Mouse (Mus musculus): ENCODE measurements around the gene Ctnna2. TPM values are rescaled to one million over a fixed set of nuclear protein-coding genes. Genes with fewer than 3 reads are reported as not detected.

Ctnna2 gene
- polyA plus RNA-seq, 1 experiment from 2014 or later = 1.6 TPM

DNA sequence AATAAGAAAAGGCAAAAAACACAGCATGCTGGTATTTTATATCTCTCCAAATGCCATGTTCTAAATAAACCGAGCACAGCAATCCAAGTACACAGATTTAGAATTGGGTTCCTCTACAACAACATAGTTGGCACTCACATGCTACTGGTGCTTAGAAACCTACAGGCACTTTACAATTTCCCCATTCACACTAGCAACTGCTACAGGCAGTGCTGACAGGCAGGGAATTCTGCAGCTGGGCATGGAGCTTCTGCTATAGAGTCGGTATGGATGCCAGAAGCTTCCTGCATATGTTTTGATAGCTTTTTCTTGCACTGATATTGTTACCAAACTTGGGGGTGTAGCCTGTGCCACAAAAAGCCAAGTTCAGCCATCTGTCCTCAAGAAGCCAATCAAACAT lies 131.8 kb downstream of the Ctnna2 start:
- no peak overlapping the region for H3K4me3 ChIP-seq (ENCODE audit: low read depth, low read length)
- H3K27me3 ChIP-seq (ENCODE audit: control insufficient read depth, insufficient read depth, low read length) = no peaks in the 10 kb centered on the region
- no peaks in the 10 kb centered on the region for H3K36me3 ChIP-seq (ENCODE audit: control insufficient read depth, insufficient read depth, low read length)
- H3K9me3 ChIP-seq (ENCODE audit: control insufficient read depth, low read length) = no peaks in the 10 kb centered on the region
- ATAC-seq (ENCODE audit: insufficient number of reproducible peaks, low FRiP score, low TSS enrichment, low read depth) (no peak), DNase-seq (ENCODE audit: low spot score) (no peak)
- H3K4me1 ChIP-seq (ENCODE audit: control insufficient read depth, insufficient read depth, low read length) = no peaks in the 10 kb centered on the region
- no peak overlapping the region for H3K9ac ChIP-seq (ENCODE audit: low read length)
- WGBS = 87% methylated on average over 2 of the region's 2 CpGs
- no peak overlapping the region for H3K27ac ChIP-seq (replicated peaks; ENCODE audit: low read depth, low read length)
- no peak overlapping the region for H3K4me2 ChIP-seq (ENCODE audit: low read depth, severe bottlenecking)

DNA sequence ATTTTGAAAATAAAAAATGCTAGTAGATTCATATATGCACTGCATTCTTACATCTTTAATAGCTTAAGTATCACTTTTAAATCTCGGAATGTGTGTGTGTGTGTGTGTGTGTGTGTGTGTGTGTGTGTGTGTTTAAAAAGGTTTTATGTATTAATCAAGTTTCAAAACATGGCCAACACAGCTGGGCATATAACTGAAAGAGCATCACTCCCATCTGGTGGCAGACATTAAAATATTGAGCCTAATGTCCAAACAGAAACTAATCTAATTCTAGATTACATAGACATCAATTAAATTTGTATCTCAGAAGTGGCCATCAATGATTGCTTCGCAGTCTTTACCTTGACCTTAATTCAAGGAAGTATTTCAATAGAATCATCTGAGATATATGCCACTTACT lies 140.4 kb downstream of the Ctnna2 start:
- ATAC-seq (ENCODE audit: insufficient number of reproducible peaks, low FRiP score, low TSS enrichment, low read depth) (no peak), DNase-seq (ENCODE audit: low spot score) (no peak)
- Histone ChIP-seq H3K4me2 (ENCODE audit: low read depth, severe bottlenecking) (no peak overlapping the region), H3K27me3 (ENCODE audit: control insufficient read depth, insufficient read depth, low read length) (no peaks in the 10 kb centered on the region), H3K4me3 (ENCODE audit: low read depth, low read length) (no peak overlapping the region), H3K9ac (ENCODE audit: low read length) (no peak overlapping the region), H3K9me3 (ENCODE audit: control insufficient read depth, low read length) (no peaks in the 10 kb centered on the region), H3K36me3 (ENCODE audit: control insufficient read depth, insufficient read depth, low read length) (no peaks in the 10 kb centered on the region), H3K4me1 (ENCODE audit: control insufficient read depth, insufficient read depth, low read length) (no peaks in the 10 kb centered on the region), H3K27ac (replicated peaks; ENCODE audit: low read depth, low read length) (no peak overlapping the region)
- WGBS = 87% methylated on average over 2 of the region's 2 CpGs

DNA sequence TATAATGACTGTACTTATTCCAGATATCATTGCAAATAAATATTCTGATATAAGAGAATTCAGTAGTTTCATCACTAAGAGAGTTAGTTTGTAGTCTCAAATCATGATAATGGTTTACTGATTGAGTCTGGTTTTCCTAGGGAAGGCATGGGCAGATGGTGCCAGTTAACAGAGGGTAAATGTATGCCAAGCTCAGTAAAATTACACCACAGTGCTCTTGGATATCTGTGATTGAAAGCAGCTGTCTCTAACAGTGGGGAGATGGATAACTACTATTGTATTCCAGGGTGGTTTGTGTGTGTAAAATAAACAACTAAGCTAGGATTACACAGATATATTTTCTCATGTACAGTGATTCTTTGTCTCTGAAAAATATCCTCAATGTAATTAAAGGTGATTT lies 140.8 kb downstream of the Ctnna2 start:
- ATAC-seq (ENCODE audit: insufficient number of reproducible peaks, low FRiP score, low TSS enrichment, low read depth) (no peak), DNase-seq (ENCODE audit: low spot score) (no peak)
- Histone ChIP-seq H3K27me3 (ENCODE audit: control insufficient read depth, insufficient read depth, low read length) (no peaks in the 10 kb centered on the region), H3K36me3 (ENCODE audit: control insufficient read depth, insufficient read depth, low read length) (no peaks in the 10 kb centered on the region), H3K4me2 (ENCODE audit: low read depth, severe bottlenecking) (no peak overlapping the region), H3K9me3 (ENCODE audit: control insufficient read depth, low read length) (no peaks in the 10 kb centered on the region), H3K9ac (ENCODE audit: low read length) (no peak overlapping the region), H3K4me3 (ENCODE audit: low read depth, low read length) (no peak overlapping the region), H3K27ac (replicated peaks; ENCODE audit: low read depth, low read length) (no peak overlapping the region), H3K4me1 (ENCODE audit: control insufficient read depth, insufficient read depth, low read length) (no peaks in the 10 kb centered on the region)

DNA sequence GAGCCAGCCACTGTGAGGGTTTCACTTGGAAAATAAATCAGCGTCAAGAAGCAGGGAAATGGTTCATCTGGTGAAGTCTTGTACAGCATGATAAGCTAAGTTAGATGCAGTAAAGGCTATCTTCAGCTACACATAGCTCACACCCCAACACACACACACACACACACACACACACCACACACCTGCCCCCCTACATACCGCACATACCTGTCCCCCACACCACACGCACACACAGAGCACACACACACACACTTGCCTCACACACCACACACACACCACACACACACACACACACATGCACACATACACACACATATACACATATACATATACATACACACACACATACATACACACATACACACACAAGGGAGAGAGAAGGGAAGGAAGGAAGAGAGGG lies 142.0 kb downstream of the Ctnna2 start:
- Histone ChIP-seq H3K4me1 (ENCODE audit: control insufficient read depth, insufficient read depth, low read length) (no peaks in the 10 kb centered on the region), H3K27ac (replicated peaks; ENCODE audit: low read depth, low read length) (no peak overlapping the region), H3K4me2 (ENCODE audit: low read depth, severe bottlenecking) (no peak overlapping the region), H3K4me3 (ENCODE audit: low read depth, low read length) (no peak overlapping the region), H3K9me3 (ENCODE audit: control insufficient read depth, low read length) (no peaks in the 10 kb centered on the region), H3K9ac (ENCODE audit: low read length) (no peak overlapping the region), H3K27me3 (ENCODE audit: control insufficient read depth, insufficient read depth, low read length) (no peaks in the 10 kb centered on the region), H3K36me3 (ENCODE audit: control insufficient read depth, insufficient read depth, low read length) (no peaks in the 10 kb centered on the region)
- 84% methylated on average over 3 of the region's 3 CpGs for WGBS
- ATAC-seq (ENCODE audit: insufficient number of reproducible peaks, low FRiP score, low TSS enrichment, low read depth) (no peak), DNase-seq (ENCODE audit: low spot score) (no peak)

DNA sequence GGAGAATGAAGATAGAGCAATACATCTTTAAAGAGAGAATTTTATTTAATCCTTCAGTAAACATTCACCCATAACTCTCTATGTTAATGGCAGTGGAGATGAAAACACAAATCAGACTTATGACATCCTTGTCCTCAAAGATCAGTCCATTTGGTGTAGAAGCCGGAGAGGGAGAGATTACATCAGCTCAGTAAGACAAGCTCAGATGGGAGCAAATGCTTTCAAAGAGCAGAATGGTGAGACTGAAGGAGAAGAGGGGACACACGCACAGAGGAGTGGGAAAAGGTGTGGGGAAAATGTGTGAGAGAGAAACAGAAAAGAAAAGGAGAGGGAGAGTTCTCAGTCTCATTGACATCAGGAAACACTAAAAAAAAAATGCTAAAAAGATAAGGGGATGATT lies 144.8 kb downstream of the Ctnna2 start:
- Histone ChIP-seq H3K9ac (ENCODE audit: low read length) (no peak overlapping the region), H3K27ac (replicated peaks; ENCODE audit: low read depth, low read length) (no peak overlapping the region), H3K36me3 (ENCODE audit: control insufficient read depth, insufficient read depth, low read length) (no peaks in the 10 kb centered on the region), H3K4me3 (ENCODE audit: low read depth, low read length) (no peak overlapping the region), H3K4me1 (ENCODE audit: control insufficient read depth, insufficient read depth, low read length) (no peaks in the 10 kb centered on the region), H3K27me3 (ENCODE audit: control insufficient read depth, insufficient read depth, low read length) (no peaks in the 10 kb centered on the region), H3K4me2 (ENCODE audit: low read depth, severe bottlenecking) (no peak overlapping the region), H3K9me3 (ENCODE audit: control insufficient read depth, low read length) (no peaks in the 10 kb centered on the region)
- WGBS = 86% methylated on average over 2 of the region's 2 CpGs
- no peak for DNase-seq (ENCODE audit: low spot score)
- ATAC-seq (ENCODE audit: insufficient number of reproducible peaks, low FRiP score, low TSS enrichment, low read depth) = no peak

DNA sequence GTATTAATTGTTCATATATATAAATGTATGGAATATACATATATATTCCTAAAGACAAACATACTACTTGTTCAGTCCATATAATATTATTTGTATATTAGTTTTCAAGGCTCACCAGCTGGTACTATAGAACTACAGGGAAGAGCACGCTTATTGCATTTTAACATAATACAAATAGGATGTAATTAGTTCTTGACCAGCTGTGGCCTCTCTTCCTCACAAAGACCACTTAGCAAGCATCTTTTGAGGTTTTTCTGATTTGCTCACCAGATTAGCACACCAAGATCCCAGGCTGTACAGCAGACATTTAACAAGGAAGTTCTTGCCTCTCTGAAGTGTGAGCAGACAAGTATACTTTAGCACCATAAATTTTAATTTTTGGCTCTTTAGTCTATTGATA lies 152.0 kb downstream of the Ctnna2 start:
- DNase-seq (ENCODE audit: low spot score) (no peak), ATAC-seq (ENCODE audit: insufficient number of reproducible peaks, low FRiP score, low TSS enrichment, low read depth) (no peak)
- Histone ChIP-seq H3K27me3 (ENCODE audit: control insufficient read depth, insufficient read depth, low read length) (no peaks in the 10 kb centered on the region), H3K4me1 (ENCODE audit: control insufficient read depth, insufficient read depth, low read length) (no peaks in the 10 kb centered on the region), H3K9me3 (ENCODE audit: control insufficient read depth, low read length) (no peaks in the 10 kb centered on the region), H3K9ac (ENCODE audit: low read length) (no peak overlapping the region), H3K27ac (replicated peaks; ENCODE audit: low read depth, low read length) (no peak overlapping the region), H3K4me3 (ENCODE audit: low read depth, low read length) (no peak overlapping the region), H3K4me2 (ENCODE audit: low read depth, severe bottlenecking) (no peak overlapping the region), H3K36me3 (ENCODE audit: control insufficient read depth, insufficient read depth, low read length) (no peaks in the 10 kb centered on the region)
- WGBS = 92% methylated on average over 1 of the region's 1 CpGs

DNA sequence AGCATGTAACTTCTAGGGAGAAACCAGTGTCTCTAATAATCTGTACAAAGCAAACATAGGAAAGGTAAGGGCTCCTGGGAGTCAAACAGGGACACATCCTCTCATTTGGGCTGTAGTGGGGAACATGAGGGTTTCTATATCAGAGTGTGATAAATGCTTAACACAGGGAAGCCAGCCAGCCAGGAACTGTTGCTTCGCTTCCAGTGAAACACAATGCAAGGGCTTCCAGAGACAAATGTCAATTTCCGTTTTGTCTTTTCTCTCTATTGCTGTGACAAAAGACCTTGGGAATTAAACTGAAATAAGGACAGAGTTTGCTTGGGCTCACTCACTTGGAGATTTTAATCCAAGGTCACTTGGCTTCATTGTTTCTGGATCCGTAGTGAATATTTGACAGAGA lies 162.4 kb downstream of the Ctnna2 start:
- Histone ChIP-seq H3K9ac (ENCODE audit: low read length) (no peak overlapping the region), H3K27me3 (ENCODE audit: control insufficient read depth, insufficient read depth, low read length) (no peaks in the 10 kb centered on the region), H3K36me3 (ENCODE audit: control insufficient read depth, insufficient read depth, low read length) (no peaks in the 10 kb centered on the region), H3K27ac (replicated peaks; ENCODE audit: low read depth, low read length) (no peak overlapping the region), H3K4me2 (ENCODE audit: low read depth, severe bottlenecking) (no peak overlapping the region), H3K9me3 (ENCODE audit: control insufficient read depth, low read length) (no peaks in the 10 kb centered on the region), H3K4me1 (ENCODE audit: control insufficient read depth, insufficient read depth, low read length) (no peaks in the 10 kb centered on the region), H3K4me3 (ENCODE audit: low read depth, low read length) (no peak overlapping the region)
- ATAC-seq (ENCODE audit: insufficient number of reproducible peaks, low FRiP score, low TSS enrichment, low read depth) (no peak), DNase-seq (ENCODE audit: low spot score) (no peak)
- WGBS = 82% methylated on average over 3 of the region's 3 CpGs

DNA sequence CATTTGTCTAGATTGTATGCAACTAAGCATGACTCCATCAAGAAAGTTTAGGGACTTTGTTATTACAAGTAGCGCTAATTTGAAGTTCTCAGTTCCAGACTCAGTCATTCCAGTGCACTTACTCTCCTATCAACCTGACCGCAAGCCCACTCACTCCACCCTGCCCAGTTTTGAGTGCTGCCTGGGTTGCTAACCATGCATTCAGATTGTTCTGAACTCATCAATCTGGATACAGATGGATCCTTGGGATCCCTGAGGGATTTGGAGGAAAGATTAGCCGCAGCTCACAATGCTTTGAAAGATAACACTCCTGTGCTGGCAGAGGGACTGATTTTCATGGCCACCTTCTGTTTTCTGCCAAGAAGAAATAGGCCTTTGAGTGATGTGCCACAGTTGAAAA lies 168.5 kb downstream of the Ctnna2 start:
- Histone ChIP-seq H3K27ac (replicated peaks; ENCODE audit: low read depth, low read length) (no peak overlapping the region), H3K27me3 (ENCODE audit: control insufficient read depth, insufficient read depth, low read length) (no peaks in the 10 kb centered on the region), H3K4me1 (ENCODE audit: control insufficient read depth, insufficient read depth, low read length) (no peaks in the 10 kb centered on the region), H3K9me3 (ENCODE audit: control insufficient read depth, low read length) (no peaks in the 10 kb centered on the region), H3K4me2 (ENCODE audit: low read depth, severe bottlenecking) (no peak overlapping the region), H3K9ac (ENCODE audit: low read length) (no peak overlapping the region), H3K4me3 (ENCODE audit: low read depth, low read length) (no peak overlapping the region), H3K36me3 (ENCODE audit: control insufficient read depth, insufficient read depth, low read length) (no peaks in the 10 kb centered on the region)
- 68% methylated on average over 3 of the region's 3 CpGs for WGBS
- ATAC-seq (ENCODE audit: insufficient number of reproducible peaks, low FRiP score, low TSS enrichment, low read depth) (no peak), DNase-seq (ENCODE audit: low spot score) (no peak)

DNA sequence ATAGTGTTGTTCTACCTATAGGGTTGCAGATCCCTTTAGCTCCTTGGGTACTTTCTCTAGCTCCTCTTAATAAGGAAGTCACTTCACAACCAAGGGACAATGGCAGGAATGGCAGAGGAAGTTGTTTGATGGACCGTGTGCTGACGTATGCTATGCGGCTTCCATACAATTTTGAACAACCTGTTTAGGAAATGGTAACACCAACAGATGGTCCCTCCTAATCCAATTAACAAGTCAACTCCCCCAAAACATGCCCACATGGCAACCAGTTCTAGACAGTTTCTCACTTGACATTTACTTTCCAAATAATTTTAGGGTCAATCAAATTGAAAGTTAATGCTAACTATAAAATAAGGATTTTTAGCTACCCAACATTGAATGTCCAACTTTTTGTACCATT lies 176.9 kb downstream of the Ctnna2 start:
- WGBS = 86% methylated on average over 3 of the region's 3 CpGs
- ATAC-seq (ENCODE audit: insufficient number of reproducible peaks, low FRiP score, low TSS enrichment, low read depth) (no peak), DNase-seq (ENCODE audit: low spot score) (no peak)
- Histone ChIP-seq H3K4me2 (ENCODE audit: low read depth, severe bottlenecking) (no peak overlapping the region), H3K9ac (ENCODE audit: low read length) (no peak overlapping the region), H3K27ac (replicated peaks; ENCODE audit: low read depth, low read length) (no peak overlapping the region), H3K36me3 (ENCODE audit: control insufficient read depth, insufficient read depth, low read length) (no peaks in the 10 kb centered on the region), H3K9me3 (ENCODE audit: control insufficient read depth, low read length) (no peaks in the 10 kb centered on the region), H3K4me1 (ENCODE audit: control insufficient read depth, insufficient read depth, low read length) (no peaks in the 10 kb centered on the region), H3K27me3 (ENCODE audit: control insufficient read depth, insufficient read depth, low read length) (no peaks in the 10 kb centered on the region), H3K4me3 (ENCODE audit: low read depth, low read length) (no peak overlapping the region)

Measured in limb, embryonic 11.5 days (tissue).